Comparison of ENCODE assay signal across 24 mouse cellular contexts in genomic region chr3:85184916-85185315, GRCm38 (mm10).
DNase-seq lines count a peak whose midpoint lies in the region; ATAC-seq lines count a peak whose summit lies in the region.
"Had no signal": no experiment of that assay in that cellular context is flagged by ENCODE, and none has a peak within 500 bp of the region (broad histone marks: within the 10 kb centered on the region; RNA-seq: fewer than 3 reads in every experiment).

No protein-coding gene starts in this region.

- peaks cover 24% of the 10 kb centered on the region for H3K4me1 ChIP-seq in kidney, embryonic 16.5 days (ENCODE audit: insufficient read depth, low read length)
- peaks cover 39% of the 10 kb centered on the region for H3K4me1 ChIP-seq in limb, embryonic 12.5 days (replicated peaks)
- H3K4me1 ChIP-seq in limb, embryonic 10.5 days, result peaks cover 31% of the 10 kb centered on the region

- peaks cover 6% of the 10 kb centered on the region; the same call in 1 of the 2 replicates for H3K9me3 ChIP-seq in kidney, embryonic 16.5 days (ENCODE audit: low read length)
- no peaks in the 10 kb centered on the region for H3K9me3 ChIP-seq in limb, embryonic 12.5 days
- H3K9me3 ChIP-seq in limb, embryonic 10.5 days (replicated peaks), result no peaks in the 10 kb centered on the region
- H3K9me3 ChIP-seq: embryonic facial prominence, embryonic 12.5 days; embryonic facial prominence, embryonic 15.5 days; heart, embryonic 12.5 days; heart, embryonic 15.5 days; hindbrain, embryonic 10.5 days had no signal

- H3K4me3 ChIP-seq in kidney, embryonic 16.5 days (ENCODE audit: low read length), result no peak overlapping the region
- H3K4me3 ChIP-seq in limb, embryonic 12.5 days (replicated peaks), result no peak overlapping the region
- no peak overlapping the region for H3K4me3 ChIP-seq in limb, embryonic 10.5 days
- H3K4me3 ChIP-seq: embryonic facial prominence, embryonic 12.5 days; embryonic facial prominence, embryonic 15.5 days; heart, embryonic 12.5 days; heart, embryonic 15.5 days; hindbrain, embryonic 10.5 days; hindbrain, embryonic 13.5 days had no signal

- DNase-seq in kidney, adult 18-20 months, result peak; percentile 11
- peak; percentile 10 for DNase-seq in kidney, postnatal 14 days
- no peak for DNase-seq in kidney, postnatal 10 days
- no peak for DNase-seq in limb, embryonic 10.5 days (ENCODE audit: low spot score)
- no peak for DNase-seq in urinary bladder, postnatal 36 days (ENCODE audit: low spot score in 2 of 2)
- DNase-seq: adrenal gland, adult 8-10 months; adrenal gland, postnatal 25 days; cerebellum, adult 9-10 months; cerebellum, postnatal 14 days; forebrain, postnatal 0 days; gastrocnemius, postnatal 25 days; heart, adult 18-20 months; heart, postnatal 10 days; heart, postnatal 36 days had no signal

- H3K9ac ChIP-seq in kidney, embryonic 16.5 days (replicated peaks; ENCODE audit: low read length), result no peak overlapping the region
- no peak overlapping the region for H3K9ac ChIP-seq in limb, embryonic 12.5 days (replicated peaks)
- H3K9ac ChIP-seq: embryonic facial prominence, embryonic 12.5 days; embryonic facial prominence, embryonic 15.5 days; forebrain, postnatal 0 days; heart, embryonic 12.5 days; heart, embryonic 15.5 days; hindbrain, embryonic 13.5 days had no signal

- no peak overlapping the region for H3K27ac ChIP-seq in kidney, embryonic 16.5 days (ENCODE audit: low read length)
- 0 out of 2 replicates have a peak overlapping the region, but pooled peaks have one; percentile 12 for H3K27ac ChIP-seq in limb, embryonic 12.5 days
- no peak overlapping the region for H3K27ac ChIP-seq in limb, embryonic 10.5 days
- H3K27ac ChIP-seq: embryonic facial prominence, embryonic 15.5 days; heart, embryonic 15.5 days; hindbrain, embryonic 13.5 days had no signal

- ATAC-seq in kidney, embryonic 16.5 days (ENCODE audit: low FRiP score, low TSS enrichment), result no peak
- no peak for ATAC-seq in limb, embryonic 12.5 days (ENCODE audit: insufficient number of reproducible peaks, insufficient read depth, low FRiP score, low TSS enrichment, low read depth)
- ATAC-seq: activated CD4-positive, CD25-positive, alpha-beta regulatory T cell, adult 4 months; forebrain, embryonic 14.5 days; forebrain, postnatal 0 days had no signal

- 63% methylated on average over 11 of the region's 11 CpGs for WGBS in kidney, embryonic 16.5 days
- WGBS in limb, embryonic 12.5 days, result 69% methylated on average over 11 of the region's 11 CpGs
- WGBS in limb, embryonic 10.5 days, result 84% methylated on average over 11 of the region's 11 CpGs

- H3K27me3 ChIP-seq in kidney, embryonic 16.5 days (ENCODE audit: insufficient read depth, low read length), result peaks cover 6% of the 10 kb centered on the region
- no peaks in the 10 kb centered on the region; the same call in 1 of the 2 replicates for H3K27me3 ChIP-seq in limb, embryonic 12.5 days
- peaks cover 18% of the 10 kb centered on the region; the same call in 1 of the 2 replicates for H3K27me3 ChIP-seq in limb, embryonic 10.5 days (ENCODE audit: low read depth, poor library complexity, severe bottlenecking)
- H3K27me3 ChIP-seq: embryonic facial prominence, embryonic 12.5 days; heart, embryonic 12.5 days; heart, embryonic 15.5 days; hindbrain, embryonic 13.5 days had no signal

- no peaks in the 10 kb centered on the region for H3K36me3 ChIP-seq in kidney, embryonic 16.5 days (ENCODE audit: insufficient read depth, low read length)
- H3K36me3 ChIP-seq in limb, embryonic 12.5 days, result no peaks in the 10 kb centered on the region
- H3K36me3 ChIP-seq in limb, embryonic 10.5 days, result no peaks in the 10 kb centered on the region
- H3K36me3 ChIP-seq: embryonic facial prominence, embryonic 12.5 days; embryonic facial prominence, embryonic 15.5 days; heart, embryonic 12.5 days; heart, embryonic 15.5 days; hindbrain, embryonic 10.5 days; hindbrain, embryonic 13.5 days had no signal

- no peak overlapping the region for H3K4me2 ChIP-seq in kidney, embryonic 16.5 days (replicated peaks; ENCODE audit: low read depth, low read length)
- H3K4me2 ChIP-seq in limb, embryonic 12.5 days, result no peak overlapping the region
- H3K4me2 ChIP-seq: embryonic facial prominence, embryonic 12.5 days; embryonic facial prominence, embryonic 15.5 days; heart, embryonic 12.5 days; heart, embryonic 15.5 days; hindbrain, embryonic 13.5 days had no signal

Comparison
In these comparisons a context has a peak if more than half of its experiments do, and no peak if none do; other contexts are left out.
1. DNase-seq: peak in kidney, adult 18-20 months (single experiment) and kidney, postnatal 14 days (single experiment); none in kidney, postnatal 10 days (single experiment), limb, embryonic 10.5 days (single experiment) and urinary bladder, postnatal 36 days (0 of 2).